Mouse (Mus musculus) liver (tissue): Measurements from ENCODE around the gene Brdt.
"Not testable (repeated sequence)": the region's sequence is repeated elsewhere in the genome, so short reads cannot be mapped to it uniquely, and the experiment has no call there.

Source experiments
- DNase-seq: peaks from one replicate; pipeline ENCODE4 v3.0.0-alpha.2; 2020; ENCODE audit warnings: mixed read lengths

Gene Brdt

GRCm38 (mm10) chr5:107342891-107343290, 11.9 kb downstream of the Brdt start:
- no peak for DNase-seq

DNA sequence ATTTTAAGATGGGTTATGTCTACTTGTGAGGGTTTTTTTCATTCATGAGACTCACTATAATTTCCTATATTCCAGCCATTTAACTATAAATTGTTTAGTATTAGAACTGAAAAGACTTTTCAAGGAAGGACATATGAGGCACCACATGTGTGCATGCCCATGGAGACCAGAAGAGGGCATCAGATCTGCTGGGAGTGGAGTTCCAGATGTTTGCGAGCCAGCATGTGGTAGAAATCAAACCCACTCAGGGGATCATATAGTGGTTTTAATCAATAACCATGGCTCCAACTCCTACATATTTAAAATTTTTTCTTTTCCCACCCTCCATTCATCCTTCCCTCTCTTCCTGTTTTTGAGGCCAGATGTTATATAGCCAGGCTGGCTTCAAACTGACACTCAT, 15.3 kb downstream of the Brdt start:
- no peak for DNase-seq

DNA sequence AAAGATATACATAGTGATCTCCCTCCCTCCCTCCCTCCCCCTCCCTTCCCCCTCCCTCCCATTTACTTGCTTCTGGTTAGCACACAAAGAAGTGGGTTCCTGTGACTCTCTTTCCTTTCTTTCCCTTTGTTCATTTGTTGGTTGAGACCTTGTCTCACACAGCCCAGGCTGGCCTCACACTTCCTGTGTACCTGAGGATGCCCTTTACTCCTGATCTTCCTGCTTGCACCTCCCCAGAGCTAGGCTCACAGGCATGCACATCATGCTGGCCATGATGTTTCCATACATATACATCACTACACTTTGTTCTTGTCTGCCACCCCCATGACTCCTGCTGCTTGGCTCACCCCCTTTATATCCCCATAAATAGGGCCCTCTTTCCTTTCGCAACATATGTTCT, 21.6 kb downstream of the Brdt start:
- DNase-seq = no peak

DNA sequence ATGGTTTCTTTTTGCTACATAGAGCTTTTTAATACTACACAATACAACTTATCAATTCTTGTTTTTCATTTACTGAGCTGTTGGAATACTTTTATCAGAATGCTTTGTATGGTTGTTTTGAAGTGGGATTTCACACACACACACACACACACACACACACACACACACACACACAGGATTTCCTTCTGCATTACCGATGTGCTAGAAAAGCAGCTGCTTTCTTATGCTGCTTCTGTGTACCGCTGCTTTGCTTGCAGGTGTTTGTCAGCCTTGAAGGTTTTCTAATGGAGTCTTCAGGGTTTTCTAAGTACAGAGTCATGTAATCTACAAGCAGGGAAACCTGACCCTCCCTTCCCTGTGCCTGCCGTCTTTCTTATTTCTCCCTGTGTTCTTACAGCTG, 23.0 kb downstream of the Brdt start:
- DNase-seq = no peak

DNA sequence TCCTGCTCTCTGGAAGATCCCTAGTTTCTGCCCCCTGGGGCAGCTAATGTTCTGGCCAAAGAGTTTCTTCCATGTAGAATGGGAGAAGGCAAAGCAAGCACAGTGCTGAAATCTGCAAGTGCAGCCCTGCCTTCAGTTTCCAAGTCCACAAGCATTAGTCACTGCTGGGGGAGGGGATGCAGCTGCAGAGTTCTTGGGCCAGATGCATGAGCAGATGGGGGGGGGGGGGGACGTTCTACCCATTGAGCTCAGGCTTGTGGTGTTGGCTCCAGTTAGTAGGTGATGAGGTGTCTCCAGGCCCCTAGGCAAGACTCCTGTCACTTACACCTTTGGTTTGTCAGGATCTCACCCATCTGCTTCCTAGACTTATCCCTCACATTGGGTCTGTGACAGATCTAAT, 24.8 kb downstream of the Brdt start:
- no peak for DNase-seq

GRCm38 (mm10) chr5:107357723-107358122, 26.8 kb downstream of the Brdt start:
- no peak for DNase-seq

DNA sequence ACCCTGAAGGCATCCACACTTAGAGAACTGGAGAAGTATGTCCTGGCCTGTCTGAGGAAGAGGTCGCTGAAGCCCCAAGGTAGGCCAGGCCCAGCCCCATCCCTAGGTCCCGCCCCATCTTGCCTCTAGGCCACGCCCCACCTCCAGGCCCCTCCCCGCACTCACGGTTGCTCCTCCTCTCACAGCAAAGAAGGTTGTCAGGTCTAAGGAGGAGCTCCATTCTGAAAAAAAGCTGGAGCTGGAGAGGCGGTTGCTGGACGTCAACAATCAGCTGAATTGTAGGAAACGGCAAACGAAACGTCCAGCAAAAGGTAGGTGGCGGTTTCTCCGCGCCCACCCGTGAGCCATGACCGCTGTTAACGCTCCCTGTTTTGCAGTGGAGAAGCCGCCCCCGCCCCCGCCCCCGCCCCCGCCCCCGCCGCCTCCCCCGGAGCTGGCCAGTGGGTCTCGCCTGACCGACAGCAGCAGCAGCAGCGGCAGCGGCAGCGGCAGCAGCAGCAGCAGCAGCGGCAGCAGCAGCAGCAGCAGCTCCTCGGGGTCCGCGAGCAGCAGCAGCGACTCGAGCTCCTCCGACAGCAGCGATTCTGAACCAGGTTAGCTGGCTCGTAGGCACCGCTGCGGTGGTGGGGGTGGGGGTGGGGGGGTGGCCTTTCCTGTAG, 28.6 kb downstream of the Brdt start:
- DNase-seq = peak; percentile 90

GRCm38 (mm10) chr5:107360054-107360730, 29.2 kb downstream of the Brdt start:
- no peak for DNase-seq

DNA sequence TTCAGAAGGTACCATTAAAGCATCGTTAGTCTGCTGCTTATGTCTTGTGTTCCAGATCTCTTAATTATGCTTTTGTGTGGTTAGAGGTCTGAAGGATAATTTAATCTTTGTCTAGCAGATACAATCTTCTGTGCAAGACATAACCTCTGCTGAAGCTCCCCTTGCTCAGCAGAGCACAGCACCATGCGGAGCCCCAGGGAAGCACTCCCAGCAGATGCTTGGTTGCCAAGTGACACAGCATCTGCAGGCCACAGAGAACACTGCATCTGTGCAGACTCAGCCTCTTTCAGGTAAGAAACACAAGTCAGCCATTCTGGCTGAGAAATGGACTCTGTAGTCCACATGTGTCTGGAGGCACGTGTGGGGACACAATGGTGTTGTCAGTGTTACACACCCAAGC, 39.1 kb downstream of the Brdt start:
- DNase-seq = no peak

DNA sequence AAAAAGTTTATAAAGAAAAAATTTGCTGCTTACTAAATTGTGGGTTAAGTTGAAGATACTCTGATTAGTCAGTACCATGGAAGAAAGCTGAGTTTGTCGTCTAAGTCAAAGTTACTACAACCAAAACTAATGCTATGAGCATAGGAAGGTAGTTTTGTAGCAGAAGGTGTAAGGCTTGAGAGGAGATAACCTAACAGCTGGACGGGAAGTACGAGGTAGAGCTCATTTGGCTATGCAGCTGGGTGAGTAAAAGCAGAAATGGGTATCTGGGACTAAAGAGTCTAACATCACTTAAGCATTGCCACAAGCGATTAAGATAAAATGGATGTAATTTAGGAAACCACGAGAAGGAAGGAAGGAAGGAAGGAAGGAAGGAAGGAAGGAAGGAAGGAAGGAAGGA, 40.4 kb downstream of the Brdt start:
- no peak for DNase-seq

GRCm38 (mm10) chr5:107373256-107373655, 42.3 kb downstream of the Brdt start:
- DNase-seq = no peak

- DNase-seq = not testable (repeated sequence)
Measured at GRCm38 (mm10) chr5:107386448-107386847, 55.5 kb downstream of the Brdt start.

GRCm38 (mm10) chr5:107387788-107388187, 56.8 kb downstream of the Brdt start:
- no peak for DNase-seq

DNA sequence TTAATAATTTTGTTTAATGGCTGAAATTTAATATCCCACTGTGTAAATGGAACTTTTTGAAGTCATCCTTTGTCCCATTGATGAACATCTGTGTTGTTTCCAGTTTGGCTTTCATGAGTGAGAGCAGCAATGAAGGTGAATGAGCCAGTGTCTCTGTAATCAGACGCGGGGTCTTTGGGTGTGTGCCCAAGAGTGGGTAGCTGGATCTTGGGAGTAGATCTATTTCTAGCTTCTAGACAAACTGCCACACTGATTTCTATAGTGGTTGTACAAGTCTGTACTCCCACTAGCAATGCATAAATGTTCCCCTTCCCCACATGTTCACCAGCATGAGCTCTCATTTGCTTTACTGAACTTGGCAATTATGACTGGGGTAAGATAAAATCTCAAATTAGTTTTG, 58.4 kb downstream of the Brdt start:
- DNase-seq = no peak

GRCm38 (mm10) chr5:107394437-107394836, 63.5 kb downstream of the Brdt start:
- DNase-seq = no peak

DNA sequence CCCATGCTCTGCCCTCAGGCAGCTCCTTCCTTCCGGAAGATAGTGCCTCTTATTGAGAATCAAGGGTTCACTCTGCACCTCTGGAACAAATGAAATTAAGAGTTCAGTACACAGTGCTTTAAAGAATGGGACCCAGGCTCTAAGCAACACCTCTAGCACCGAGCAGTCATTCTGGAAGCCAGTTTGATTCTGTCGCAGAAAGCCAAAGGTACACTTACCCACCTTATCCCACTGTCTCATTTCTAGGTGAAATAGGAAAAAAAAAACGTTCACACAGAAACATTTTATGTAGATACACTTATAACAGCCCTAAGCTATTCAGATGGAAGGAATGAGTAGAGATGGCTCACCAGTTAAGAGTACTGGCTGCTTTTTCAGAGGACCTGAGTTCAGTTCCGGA, 71.5 kb downstream of the Brdt start, which contains the start of gene Ephx4:
Gene Ephx4, plus strand, starts transcription at position 301 of the 400 bp plus-strand sequence.
- no peak for DNase-seq

DNA sequence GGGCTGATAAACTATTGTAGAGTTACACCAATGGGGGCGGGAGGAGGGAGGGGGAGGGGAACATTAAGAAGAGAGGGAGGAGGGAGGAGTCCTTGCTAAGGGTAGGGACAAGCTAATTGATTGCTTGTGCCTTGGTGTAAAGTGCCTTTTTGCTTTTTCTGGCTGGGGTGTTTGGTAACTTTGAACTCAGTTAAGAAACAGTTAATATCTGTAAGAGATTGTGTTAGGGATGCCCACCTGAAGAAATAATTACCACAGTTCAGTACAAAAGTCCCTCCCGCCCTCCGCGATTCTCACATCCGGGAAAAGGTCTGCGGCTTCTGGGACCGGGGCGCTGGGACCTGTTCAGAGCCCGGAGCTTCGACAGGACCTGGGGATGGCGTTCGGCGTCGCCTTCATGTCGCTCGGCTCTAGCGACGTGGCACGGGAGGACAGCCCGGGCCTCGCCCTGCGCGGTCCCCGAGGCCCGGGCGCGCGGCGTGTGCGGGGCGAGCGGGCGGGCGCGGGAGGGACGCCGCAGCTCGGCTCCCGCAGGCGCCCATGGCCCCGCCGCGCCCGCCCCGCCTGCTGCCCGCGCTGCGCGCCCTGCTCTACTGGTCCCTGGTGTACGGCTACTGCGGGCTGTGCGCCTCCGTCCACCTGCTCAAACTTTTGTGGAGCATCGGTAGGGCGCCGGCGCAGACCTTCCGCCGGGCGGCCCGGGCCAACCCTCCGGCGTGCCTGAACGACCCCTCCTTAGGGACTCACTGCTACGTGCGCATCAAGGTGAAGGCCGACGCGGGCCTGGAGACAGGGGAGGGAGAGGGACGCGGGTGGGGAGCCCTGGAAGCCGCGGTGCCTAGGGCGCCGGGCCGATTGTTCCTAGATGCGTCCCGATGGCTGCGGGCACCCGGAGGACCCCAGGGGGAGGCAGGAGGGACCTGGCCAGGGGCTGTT, 72.3 kb downstream of the Brdt start:
- DNase-seq = peak; percentile 8

GRCm38 (mm10) chr5:107403947-107404684, 73.2 kb downstream of the Brdt start:
- DNase-seq = no peak

DNA sequence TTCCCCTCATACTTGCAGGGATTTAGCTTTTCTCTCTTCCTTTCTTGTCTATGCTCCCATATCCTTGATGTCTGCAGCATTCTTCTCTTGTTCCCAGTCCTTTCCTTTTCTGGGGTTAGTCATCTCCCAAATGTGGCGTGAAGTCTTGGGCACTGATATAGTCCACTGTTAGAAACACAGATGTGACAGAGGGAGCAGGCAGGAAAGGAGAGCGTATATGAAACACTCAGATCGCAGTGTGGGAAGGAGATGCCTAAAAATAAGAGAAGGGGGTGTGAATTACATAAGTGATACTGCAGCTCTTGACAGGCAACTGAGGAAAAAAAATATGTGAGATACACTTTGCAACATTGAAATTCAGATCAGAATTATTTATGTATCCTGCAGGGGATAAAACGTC, 74.4 kb downstream of the Brdt start:
- no peak for DNase-seq

- DNase-seq = no peak
Measured at GRCm38 (mm10) chr5:107410305-107410704, 79.3 kb downstream of the Brdt start.

DNA sequence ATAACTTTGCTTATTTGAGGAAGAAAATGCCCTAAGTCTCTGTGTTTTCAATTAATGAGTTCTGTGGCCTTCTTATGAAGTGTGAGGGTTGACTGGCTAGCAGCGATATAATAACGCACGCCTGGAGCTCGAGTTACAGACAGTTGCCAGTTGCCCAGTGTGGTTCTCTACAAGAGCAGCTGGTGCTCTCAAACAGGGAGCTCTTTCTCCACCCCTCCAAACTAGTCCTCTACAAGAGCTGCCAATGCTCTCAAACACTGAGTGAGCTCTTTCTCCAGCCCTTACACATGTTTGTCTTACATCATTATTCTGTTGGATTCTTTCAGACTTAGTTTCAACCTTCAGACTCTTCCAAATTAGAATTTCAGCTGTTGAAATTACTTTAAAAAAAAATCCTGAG, 80.4 kb downstream of the Brdt start:
- no peak for DNase-seq

DNA sequence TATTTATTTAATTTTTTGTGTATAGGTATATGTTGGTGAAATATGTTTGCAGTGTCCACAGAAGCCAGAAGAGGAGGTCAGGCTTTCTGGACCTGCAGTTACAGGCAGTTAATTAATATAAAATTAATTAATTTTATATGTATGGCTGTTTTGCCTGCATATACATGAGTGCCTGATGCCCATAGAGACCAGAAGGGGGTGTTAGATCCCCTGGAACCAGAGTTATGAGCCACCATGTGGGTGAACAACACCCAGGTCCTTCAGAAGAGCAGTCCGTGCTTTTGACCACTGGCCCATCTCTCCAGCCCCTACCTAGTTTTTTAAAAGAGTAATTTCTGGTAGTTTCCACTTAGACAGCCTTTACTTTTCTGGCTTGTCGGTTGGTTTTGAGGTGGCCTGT, 81.3 kb downstream of the Brdt start:
- no peak for DNase-seq

- DNase-seq = no peak
Measured at GRCm38 (mm10) chr5:107415098-107415497, 84.1 kb downstream of the Brdt start.
